Mouse (Mus musculus): ENCODE measurements at regions not wholly inside any gene's neighbourhood (a gene's known extent, or its start where the extent isn't known, plus 50 kb on each side); places are given as distances from the start of the nearest gene placed in this dataset.

- 66% methylated on average over 9 of the region's 9 CpGs for WGBS
- Histone ChIP-seq H3K36me3 (ENCODE audit: control insufficient read depth, insufficient read depth, low read length) (no peaks in the 10 kb centered on the region), H3K4me1 (ENCODE audit: control insufficient read depth, insufficient read depth, insufficient read length, low read length) (peaks cover 13% of the 10 kb centered on the region), H3K27ac (ENCODE audit: insufficient read depth, low read depth, low read length) (no peak overlapping the region), H3K27me3 (ENCODE audit: control insufficient read depth, insufficient read depth, low read length) (no peaks in the 10 kb centered on the region; the same call in 1 of the 2 replicates), H3K4me3 (ENCODE audit: low read depth, low read length) (no peak overlapping the region)
- TF ChIP-seq POLR2A (IDR thresholded peaks at IDR 0.05; ENCODE audit: low read depth, low read length) = no peak
- no peak for TF ChIP-seq CTCF (IDR thresholded peaks at IDR 0.05; ENCODE audit: extremely low read depth, insufficient read length, insufficient replicate concordance, low read depth, low read length)
Measured at GRCm38 (mm10) chr9:61279044-61279543, 93.1 kb upstream of the Tle3 start.

- Histone ChIP-seq H3K27ac (ENCODE audit: insufficient read depth, low read depth, low read length) (no peak overlapping the region), H3K27me3 (ENCODE audit: control insufficient read depth, insufficient read depth, low read length) (no peaks in the 10 kb centered on the region; the same call in 1 of the 2 replicates), H3K4me1 (ENCODE audit: control insufficient read depth, insufficient read depth, insufficient read length, low read length) (peaks cover 13% of the 10 kb centered on the region), H3K36me3 (ENCODE audit: control insufficient read depth, insufficient read depth, low read length) (no peaks in the 10 kb centered on the region), H3K4me3 (ENCODE audit: low read depth, low read length) (no peak overlapping the region)
- WGBS = 94% methylated on average over 12 of the region's 12 CpGs
- TF ChIP-seq POLR2A (IDR thresholded peaks at IDR 0.05; ENCODE audit: low read depth, low read length) (no peak), CTCF (IDR thresholded peaks at IDR 0.05; ENCODE audit: extremely low read depth, insufficient read length, insufficient replicate concordance, low read depth, low read length) (no peak)
Measured at GRCm38 (mm10) chr9:61280856-61281582, 91.1 kb upstream of the Tle3 start.

- Histone ChIP-seq H3K4me3 (ENCODE audit: low read depth, low read length) (no peak overlapping the region), H3K27me3 (ENCODE audit: control insufficient read depth, insufficient read depth, low read length) (no peaks in the 10 kb centered on the region; the same call in 1 of the 2 replicates), H3K4me1 (ENCODE audit: control insufficient read depth, insufficient read depth, insufficient read length, low read length) (peaks cover 13% of the 10 kb centered on the region), H3K27ac (ENCODE audit: insufficient read depth, low read depth, low read length) (no peak overlapping the region), H3K36me3 (ENCODE audit: control insufficient read depth, insufficient read depth, low read length) (no peaks in the 10 kb centered on the region)
- TF ChIP-seq POLR2A (IDR thresholded peaks at IDR 0.05; ENCODE audit: low read depth, low read length) (no peak), CTCF (IDR thresholded peaks at IDR 0.05; ENCODE audit: extremely low read depth, insufficient read length, insufficient replicate concordance, low read depth, low read length) (no peak)
- WGBS = 94% methylated on average over 5 of the region's 5 CpGs
Measured at GRCm38 (mm10) chr9:61283311-61283710, 88.9 kb upstream of the Tle3 start.

- H3K4me1 ChIP-seq (ENCODE audit: control insufficient read depth, insufficient read depth, insufficient read length, low read length) = peaks cover 10% of the 10 kb centered on the region
- no peaks in the 10 kb centered on the region for H3K36me3 ChIP-seq (ENCODE audit: control insufficient read depth, insufficient read depth, low read length)
- no peak for TF ChIP-seq POLR2A (IDR thresholded peaks at IDR 0.05; ENCODE audit: low read depth, low read length)
- TF ChIP-seq CTCF (IDR thresholded peaks at IDR 0.05; ENCODE audit: extremely low read depth, insufficient read length, insufficient replicate concordance, low read depth, low read length) = no peak
- no peak overlapping the region for H3K27ac ChIP-seq (ENCODE audit: insufficient read depth, low read depth, low read length)
- 86% methylated on average over 8 of the region's 8 CpGs for WGBS
- no peaks in the 10 kb centered on the region; the same call in 1 of the 2 replicates for H3K27me3 ChIP-seq (ENCODE audit: control insufficient read depth, insufficient read depth, low read length)
- no peak overlapping the region for H3K4me3 ChIP-seq (ENCODE audit: low read depth, low read length)
Measured at GRCm38 (mm10) chr9:61284201-61285021, 87.8 kb upstream of the Tle3 start.

- no peak overlapping the region for H3K27ac ChIP-seq (ENCODE audit: insufficient read depth, low read depth, low read length)
- H3K36me3 ChIP-seq (ENCODE audit: control insufficient read depth, insufficient read depth, low read length) = no peaks in the 10 kb centered on the region
- 93% methylated on average over 4 of the region's 4 CpGs for WGBS
- TF ChIP-seq POLR2A (IDR thresholded peaks at IDR 0.05; ENCODE audit: low read depth, low read length) (no peak), CTCF (IDR thresholded peaks at IDR 0.05; ENCODE audit: extremely low read depth, insufficient read length, insufficient replicate concordance, low read depth, low read length) (no peak)
- H3K27me3 ChIP-seq (ENCODE audit: control insufficient read depth, insufficient read depth, low read length) = no peaks in the 10 kb centered on the region
- no peak overlapping the region for H3K4me3 ChIP-seq (ENCODE audit: low read depth, low read length)
- peaks cover 12% of the 10 kb centered on the region for H3K4me1 ChIP-seq (ENCODE audit: control insufficient read depth, insufficient read depth, insufficient read length, low read length)
Measured at GRCm38 (mm10) chr9:61286561-61286960, 85.6 kb upstream of the Tle3 start.

- no peak overlapping the region for H3K4me3 ChIP-seq (ENCODE audit: low read depth, low read length)
- no peak overlapping the region for H3K27ac ChIP-seq (ENCODE audit: insufficient read depth, low read depth, low read length)
- 76% methylated on average over 12 of the region's 12 CpGs for WGBS
- no peak for TF ChIP-seq CTCF (IDR thresholded peaks at IDR 0.05; ENCODE audit: extremely low read depth, insufficient read length, insufficient replicate concordance, low read depth, low read length)
- TF ChIP-seq POLR2A (IDR thresholded peaks at IDR 0.05; ENCODE audit: low read depth, low read length) = no peak
- H3K27me3 ChIP-seq (ENCODE audit: control insufficient read depth, insufficient read depth, low read length) = no peaks in the 10 kb centered on the region
- H3K4me1 ChIP-seq (ENCODE audit: control insufficient read depth, insufficient read depth, insufficient read length, low read length) = 0 out of 2 replicates have a peak, but pooled peaks cover 2% of the 10 kb centered on the region
- H3K36me3 ChIP-seq (ENCODE audit: control insufficient read depth, insufficient read depth, low read length) = no peaks in the 10 kb centered on the region
Measured at GRCm38 (mm10) chr9:61289117-61289516, 83.0 kb upstream of the Tle3 start.

- Histone ChIP-seq H3K27me3 (ENCODE audit: control insufficient read depth, insufficient read depth, low read length) (no peaks in the 10 kb centered on the region), H3K27ac (ENCODE audit: insufficient read depth, low read depth, low read length) (no peak overlapping the region), H3K36me3 (ENCODE audit: control insufficient read depth, insufficient read depth, low read length) (no peaks in the 10 kb centered on the region), H3K4me3 (ENCODE audit: low read depth, low read length) (no peak overlapping the region), H3K4me1 (ENCODE audit: control insufficient read depth, insufficient read depth, insufficient read length, low read length) (0 out of 2 replicates have a peak, but pooled peaks cover 2% of the 10 kb centered on the region)
- TF ChIP-seq CTCF (IDR thresholded peaks at IDR 0.05; ENCODE audit: extremely low read depth, insufficient read length, insufficient replicate concordance, low read depth, low read length) (no peak), POLR2A (IDR thresholded peaks at IDR 0.05; ENCODE audit: low read depth, low read length) (no peak)
- WGBS = 65% methylated on average over 6 of the region's 6 CpGs
Measured at GRCm38 (mm10) chr9:61289713-61290112, 82.5 kb upstream of the Tle3 start.
